Comparison of ENCODE assay signal across 13 mouse cellular contexts in genomic region chr5:30944344-30944743, GRCm38 (mm10). TPM values are rescaled to one million over a fixed set of nuclear protein-coding genes. Genes with fewer than 3 reads are reported as not detected.
DNase-seq lines count a peak whose midpoint lies in the region; ATAC-seq and TF ChIP-seq lines count a peak whose summit lies in the region.
"Had no signal": no experiment of that assay in that cellular context is flagged by ENCODE, and none has a peak within 500 bp of the region (broad histone marks: within the 10 kb centered on the region; RNA-seq: fewer than 3 reads in every experiment).

No protein-coding gene starts in this region.

- DNase-seq in forebrain, postnatal 0 days, result no peak
- no peak for DNase-seq in left cerebral cortex, adult 2 months (ENCODE audit: extremely low spot score in 1 of 2, low spot score in 2 of 2)
- no peak for DNase-seq in left cerebral cortex, postnatal 10 days (ENCODE audit: extremely low spot score in 1 of 2, low spot score in 2 of 2)
- no peak for DNase-seq in thymus, postnatal 0 days (ENCODE audit: low spot score)
- no peak for DNase-seq in spleen, postnatal 4 days (ENCODE audit: low spot score in 2 of 2)
- DNase-seq: B cell, adult 2 months; thymus, postnatal 14 days had no signal

- no peaks in the 10 kb centered on the region for H3K27me3 ChIP-seq in forebrain, postnatal 0 days (ENCODE audit: insufficient read depth, low read length)
- H3K27me3 ChIP-seq in forebrain, embryonic 12.5 days, result peaks cover 20% of the 10 kb centered on the region; the same call in 1 of the 2 replicates
- no peaks in the 10 kb centered on the region for H3K27me3 ChIP-seq in intestine, embryonic 16.5 days (replicated peaks; ENCODE audit: control insufficient read depth, insufficient read depth, low read length)
- H3K27me3 ChIP-seq in neural tube, embryonic 13.5 days, result 0 out of 2 replicates have a peak, but pooled peaks cover 5% of the 10 kb centered on the region

- no peak for TF ChIP-seq CTCF in forebrain, postnatal 0 days (IDR thresholded peaks at IDR 0.05; ENCODE audit: low read depth)
- no peak for TF ChIP-seq CTCF in left cerebral cortex, adult 2 months (IDR thresholded peaks at IDR 0.05)

- ATAC-seq in forebrain, postnatal 0 days, result no peak
- no peak for ATAC-seq in forebrain, embryonic 12.5 days (ENCODE audit: low FRiP score)
- ATAC-seq in intestine, embryonic 16.5 days, result no peak
- no peak for ATAC-seq in neural tube, embryonic 13.5 days (ENCODE audit: low read depth)

- no peak overlapping the region for H3K27ac ChIP-seq in forebrain, postnatal 0 days (ENCODE audit: low read depth, low read length)
- H3K27ac ChIP-seq in forebrain, embryonic 12.5 days, result no peak overlapping the region
- no peak overlapping the region for H3K27ac ChIP-seq in left cerebral cortex, adult 2 months
- H3K27ac ChIP-seq in intestine, embryonic 16.5 days (ENCODE audit: low read length), result no peak overlapping the region
- H3K27ac ChIP-seq in neural tube, embryonic 13.5 days (replicated peaks), result no peak overlapping the region
- H3K27ac ChIP-seq: embryonic facial prominence, embryonic 13.5 days; lung, embryonic 15.5 days; midbrain, embryonic 12.5 days had no signal

- intact Hi-C loops in left cerebral cortex, adult 2 months (cut with DNase I), result no loop called here
- intact Hi-C loops in left cerebral cortex, postnatal 10 days (cut with DNase I), result no loop called here

- H3K4me3 ChIP-seq in forebrain, postnatal 0 days (ENCODE audit: low read depth, low read length), result peak overlapping the region; percentile 57; the same call in 1 of the 2 replicates
- H3K4me3 ChIP-seq in forebrain, embryonic 12.5 days (replicated peaks), result no peak overlapping the region
- H3K4me3 ChIP-seq in left cerebral cortex, adult 2 months, result peak overlapping the region; percentile 60
- H3K4me3 ChIP-seq in intestine, embryonic 16.5 days (ENCODE audit: low read length), result peak overlapping the region; percentile 55
- H3K4me3 ChIP-seq in neural tube, embryonic 13.5 days, result peak overlapping the region; percentile 55; the same call in 1 of the 2 replicates

- peak overlapping the region; percentile 81 for H3K4me2 ChIP-seq in forebrain, postnatal 0 days (ENCODE audit: low read depth)
- no peak overlapping the region for H3K4me2 ChIP-seq in forebrain, embryonic 12.5 days
- peak overlapping the region; percentile 90 for H3K4me2 ChIP-seq in intestine, embryonic 16.5 days (ENCODE audit: low read depth, low read length)
- H3K4me2 ChIP-seq in neural tube, embryonic 13.5 days, result peak overlapping the region; percentile 81

- no peak overlapping the region for H3K9ac ChIP-seq in forebrain, postnatal 0 days
- no peak overlapping the region for H3K9ac ChIP-seq in forebrain, embryonic 12.5 days
- peak overlapping the region; percentile 76; the same call in 1 of the 2 replicates for H3K9ac ChIP-seq in intestine, embryonic 16.5 days (ENCODE audit: low read depth, low read length)
- H3K9ac ChIP-seq in neural tube, embryonic 13.5 days, result no peak overlapping the region

- WGBS in forebrain, postnatal 0 days, result 78% methylated on average over 6 of the region's 6 CpGs
- 91% methylated on average over 6 of the region's 6 CpGs for WGBS in forebrain, embryonic 12.5 days
- 89% methylated on average over 6 of the region's 6 CpGs for WGBS in intestine, embryonic 16.5 days
- WGBS in neural tube, embryonic 13.5 days, result 91% methylated on average over 6 of the region's 6 CpGs

- H3K4me1 ChIP-seq in forebrain, postnatal 0 days (ENCODE audit: insufficient read depth), result peaks cover 4% of the 10 kb centered on the region; the same call in 1 of the 2 replicates
- peaks cover 14% of the 10 kb centered on the region for H3K4me1 ChIP-seq in forebrain, embryonic 12.5 days
- peaks cover 16% of the 10 kb centered on the region for H3K4me1 ChIP-seq in intestine, embryonic 16.5 days (ENCODE audit: control insufficient read depth, insufficient read depth, low read length)
- H3K4me1 ChIP-seq in neural tube, embryonic 13.5 days (replicated peaks), result peaks cover 10% of the 10 kb centered on the region

- H3K9me3 ChIP-seq in forebrain, postnatal 0 days (ENCODE audit: low read length), result no peaks in the 10 kb centered on the region
- no peaks in the 10 kb centered on the region for H3K9me3 ChIP-seq in forebrain, embryonic 12.5 days
- no peaks in the 10 kb centered on the region for H3K9me3 ChIP-seq in intestine, embryonic 16.5 days (ENCODE audit: control insufficient read depth, low read length)
- H3K9me3 ChIP-seq in neural tube, embryonic 13.5 days, result no peaks in the 10 kb centered on the region
- H3K9me3 ChIP-seq: embryonic facial prominence, embryonic 13.5 days; lung, embryonic 15.5 days; midbrain, embryonic 12.5 days had no signal

- H3K36me3 ChIP-seq in forebrain, postnatal 0 days (ENCODE audit: insufficient read depth), result no peaks in the 10 kb centered on the region
- H3K36me3 ChIP-seq in forebrain, embryonic 12.5 days (replicated peaks), result no peaks in the 10 kb centered on the region
- H3K36me3 ChIP-seq in intestine, embryonic 16.5 days (ENCODE audit: control insufficient read depth, insufficient read depth, low read length), result no peaks in the 10 kb centered on the region
- no peaks in the 10 kb centered on the region for H3K36me3 ChIP-seq in neural tube, embryonic 13.5 days
- H3K36me3 ChIP-seq: embryonic facial prominence, embryonic 13.5 days; lung, embryonic 15.5 days; midbrain, embryonic 12.5 days had no signal

RNA-seq across cellular contexts. Expression of gene Cgref1, which starts 1.0 kb away (rescaled TPM):
- total RNA-seq in forebrain, postnatal 0 days (2014; rRNA removed), result 67.3 and 82.1 TPM in 2 replicates
- polyA plus RNA-seq in forebrain, postnatal 0 days (2015; fragmentation: Nextera tagmentation; extraction: Ambion mirVana), result 61.0 and 63.5 TPM in 2 replicates
- polyA plus RNA-seq in forebrain, embryonic 12.5 days (2016; fragmentation: Nextera tagmentation; extraction: Ambion mirVana), result 6.4 and 7.3 TPM in 2 replicates
- 10 to 100 TPM; 24.2 to 26.0 TPM for total RNA-seq in left cerebral cortex, adult 2 months (2021)
- 10 to 100 TPM; 61.1 to 62.5 TPM for total RNA-seq in left cerebral cortex, postnatal 10 days (2021)
- 67.0 and 88.7 TPM in 2 replicates for polyA plus RNA-seq in intestine, embryonic 16.5 days (2015; fragmentation: Nextera tagmentation; extraction: Ambion mirVana)
- 33.7 and 38.1 TPM in 2 replicates for polyA plus RNA-seq in neural tube, embryonic 13.5 days (2015; fragmentation: Nextera tagmentation; extraction: Ambion mirVana)
- polyA plus RNA-seq in thymus, postnatal 0 days (2015; fragmentation: Nextera tagmentation; extraction: Ambion mirVana), result 0.70 and 0.71 TPM in 2 replicates

RNA-seq across cellular contexts. Expression of gene Preb, which starts 15.8 kb away (rescaled TPM):
- total RNA-seq in forebrain, postnatal 0 days (2014; rRNA removed), result 23.7 and 42.7 TPM in 2 replicates
- polyA plus RNA-seq in forebrain, postnatal 0 days (2015; fragmentation: Nextera tagmentation; extraction: Ambion mirVana), result 65.1 and 77.0 TPM in 2 replicates
- 131 and 133 TPM in 2 replicates for polyA plus RNA-seq in forebrain, embryonic 12.5 days (2016; fragmentation: Nextera tagmentation; extraction: Ambion mirVana)
- 100 to 1,000 TPM; 129 to 134 TPM for total RNA-seq in left cerebral cortex, adult 2 months (2021)
- 100 to 1,000 TPM; 116 to 122 TPM for total RNA-seq in left cerebral cortex, postnatal 10 days (2021)
- 222 and 227 TPM in 2 replicates for polyA plus RNA-seq in intestine, embryonic 16.5 days (2015; fragmentation: Nextera tagmentation; extraction: Ambion mirVana)
- polyA plus RNA-seq in neural tube, embryonic 13.5 days (2015; fragmentation: Nextera tagmentation; extraction: Ambion mirVana), result 117 and 120 TPM in 2 replicates
- polyA plus RNA-seq in thymus, postnatal 0 days (2015; fragmentation: Nextera tagmentation; extraction: Ambion mirVana), result 141 and 156 TPM in 2 replicates

RNA-seq across cellular contexts. Expression of gene Khk, which starts 23.1 kb away (rescaled TPM):
- 4.5 and 5.3 TPM in 2 replicates for total RNA-seq in forebrain, postnatal 0 days (2014; rRNA removed)
- polyA plus RNA-seq in forebrain, postnatal 0 days (2015; fragmentation: Nextera tagmentation; extraction: Ambion mirVana), result 11.7 and 13.2 TPM in 2 replicates
- polyA plus RNA-seq in forebrain, embryonic 12.5 days (2016; fragmentation: Nextera tagmentation; extraction: Ambion mirVana), result 4.7 and 7.7 TPM in 2 replicates
- total RNA-seq in left cerebral cortex, adult 2 months (2021), result 10 to 100 TPM; 15.3 to 19.3 TPM
- total RNA-seq in left cerebral cortex, postnatal 10 days (2021), result 1 to 10 TPM; 7.3 to 8.0 TPM
- polyA plus RNA-seq in intestine, embryonic 16.5 days (2015; fragmentation: Nextera tagmentation; extraction: Ambion mirVana), result 26.9 and 32.5 TPM in 2 replicates
- polyA plus RNA-seq in neural tube, embryonic 13.5 days (2015; fragmentation: Nextera tagmentation; extraction: Ambion mirVana), result 11.4 and 11.9 TPM in 2 replicates
- 31.7 and 32.5 TPM in 2 replicates for polyA plus RNA-seq in thymus, postnatal 0 days (2015; fragmentation: Nextera tagmentation; extraction: Ambion mirVana)

RNA-seq across cellular contexts. Expression of gene Tcf23, which starts 24.1 kb away (rescaled TPM):
- total RNA-seq in forebrain, postnatal 0 days (2014; rRNA removed), result not detected in 2 replicates
- polyA plus RNA-seq in forebrain, postnatal 0 days (2015; fragmentation: Nextera tagmentation; extraction: Ambion mirVana), result not detected in 2 replicates
- not detected in 2 replicates for polyA plus RNA-seq in forebrain, embryonic 12.5 days (2016; fragmentation: Nextera tagmentation; extraction: Ambion mirVana)
- total RNA-seq in left cerebral cortex, adult 2 months (2021), result under 1 TPM; 0.12 to 0.23 TPM
- total RNA-seq in left cerebral cortex, postnatal 10 days (2021), result under 1 TPM; 0.08 to 0.24 TPM
- 3.3 and 4.2 TPM in 2 replicates for polyA plus RNA-seq in intestine, embryonic 16.5 days (2015; fragmentation: Nextera tagmentation; extraction: Ambion mirVana)
- not detected in 2 replicates for polyA plus RNA-seq in neural tube, embryonic 13.5 days (2015; fragmentation: Nextera tagmentation; extraction: Ambion mirVana)
- 0.03 and 0.04 TPM in 2 replicates for polyA plus RNA-seq in thymus, postnatal 0 days (2015; fragmentation: Nextera tagmentation; extraction: Ambion mirVana)
- polyA plus RNA-seq: embryonic facial prominence, embryonic 13.5 days; midbrain, embryonic 12.5 days had no signal

RNA-seq across cellular contexts. Expression of gene Emilin1, which starts 31.1 kb away (rescaled TPM):
- total RNA-seq in forebrain, postnatal 0 days (2014; rRNA removed), result 10.0 and 11.3 TPM in 2 replicates
- polyA plus RNA-seq in forebrain, postnatal 0 days (2015; fragmentation: Nextera tagmentation; extraction: Ambion mirVana), result 9.6 and 10.0 TPM in 2 replicates
- polyA plus RNA-seq in forebrain, embryonic 12.5 days (2016; fragmentation: Nextera tagmentation; extraction: Ambion mirVana), result 39.1 and 52.4 TPM in 2 replicates
- total RNA-seq in left cerebral cortex, adult 2 months (2021), result 1 to 10 TPM; 3.0 to 3.3 TPM
- 1 to 10 TPM; 5.1 to 5.5 TPM for total RNA-seq in left cerebral cortex, postnatal 10 days (2021)
- 173 and 177 TPM in 2 replicates for polyA plus RNA-seq in intestine, embryonic 16.5 days (2015; fragmentation: Nextera tagmentation; extraction: Ambion mirVana)
- polyA plus RNA-seq in neural tube, embryonic 13.5 days (2015; fragmentation: Nextera tagmentation; extraction: Ambion mirVana), result 30.7 and 43.9 TPM in 2 replicates
- polyA plus RNA-seq in thymus, postnatal 0 days (2015; fragmentation: Nextera tagmentation; extraction: Ambion mirVana), result 47.0 and 47.5 TPM in 2 replicates
